Mouse (Mus musculus) embryonic facial prominence, embryonic 15.5 days (tissue): ENCODE data around the gene Camta2. TPM values are rescaled to one million over a fixed set of nuclear protein-coding genes. Genes with fewer than 3 reads are reported as not detected.

Experiments
- ATAC-seq: fragments of 200-750 bp; cut with Nextera tagmentation; 2 replicates; pipeline ENCODE4 v1.8.0; 2017; ENCODE audit warnings: low read depth, moderate TSS enrichment; ENCODE audit not compliant: insufficient number of reproducible peaks, low FRiP score, low TSS enrichment
- H3K27ac ChIP-seq: fragments of 300-500 bp; sonication (generic); replicated peaks from 2 replicates; pipeline ENCODE4 v1.5.1; 2015; ENCODE audit warnings: mild to moderate bottlenecking, inconsistent platforms
- H3K27me3 ChIP-seq: fragments of 300-500 bp; sonication (generic); 2 replicates; pipeline ENCODE4 v1.6.1; 2015; ENCODE audit warnings: inconsistent platforms
- H3K36me3 ChIP-seq: fragments of 300-500 bp; sonication (generic); 2 replicates; pipeline ENCODE4 v1.6.1; 2015; ENCODE audit warnings: mild to moderate bottlenecking, inconsistent platforms
- H3K4me1 ChIP-seq: fragments of 300-500 bp; sonication (generic); 2 replicates; pipeline ENCODE4 v1.6.1; 2015; ENCODE audit warnings: inconsistent platforms
- H3K4me2 ChIP-seq: fragments of 300-500 bp; sonication (generic); replicated peaks from 2 replicates; pipeline ENCODE4 v1.6.1; 2015; ENCODE audit warnings: mild to moderate bottlenecking, inconsistent platforms
- H3K4me3 ChIP-seq: fragments of 300-500 bp; sonication (generic); replicated peaks from 2 replicates; pipeline ENCODE4 v1.5.1; 2015; ENCODE audit warnings: mild to moderate bottlenecking, inconsistent platforms
- H3K9ac ChIP-seq: fragments of 300-500 bp; sonication (generic); 2 replicates; pipeline ENCODE4 v1.6.1; 2015; ENCODE audit warnings: inconsistent platforms
- H3K9me3 ChIP-seq: fragments of 300-500 bp; sonication (generic); replicated peaks from 2 replicates; pipeline ENCODE4 v1.6.1; 2016; ENCODE audit warnings: inconsistent platforms
- WGBS: fragments of 180-500 bp; shearing (Covaris S2); methylation state at CpG from one replicate; pipeline ENCODE4 v1.1.7; 2015; 5-methylcytosine and 5-hydroxymethylcytosine counted together
- polyA plus RNA-seq: library from polyadenylated mRNA; unstranded; fragments of >200 nt; fragmentation: Nextera tagmentation; extraction: Ambion mirVana; gene quantifications from 2 replicates; pipeline ENCODE4 v1.2.1, GENCODE M21; 2015

The Camta2 gene
- polyA plus RNA-seq, 1 experiment from 2014 or later = 17.5 TPM

DNA sequence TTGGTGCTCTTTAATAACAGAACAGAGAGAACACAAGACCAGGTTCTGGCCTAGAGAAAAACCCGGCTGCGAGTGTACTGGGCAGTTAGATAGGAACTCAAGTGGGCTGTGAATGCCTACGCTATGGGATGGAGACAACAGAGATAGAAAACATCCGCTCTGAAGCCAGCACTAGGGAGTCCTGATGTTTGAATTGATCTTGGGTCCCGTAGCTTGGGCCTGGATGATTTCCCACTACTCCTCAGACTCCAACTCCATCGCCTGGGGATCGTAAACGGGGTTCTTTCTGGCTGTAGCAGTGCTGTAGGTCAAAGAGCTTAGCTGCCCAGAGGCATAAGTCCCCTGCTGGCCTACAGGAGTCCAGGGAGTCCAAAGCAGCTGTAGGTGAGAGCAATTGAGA, 467 bp upstream of the Camta2 start:
- Histone ChIP-seq H3K4me2 (peak overlapping the region; percentile 80), H3K9me3 (no peaks in the 10 kb centered on the region), H3K27ac (peak overlapping the region; percentile 91), H3K27me3 (no peaks in the 10 kb centered on the region), H3K4me1 (peaks cover 26% of the 10 kb centered on the region), H3K9ac (peak overlapping the region; percentile 59), H3K36me3 (peaks cover 23% of the 10 kb centered on the region), H3K4me3 (peak overlapping the region; percentile 89)
- ATAC-seq = no peak
- WGBS = 12% methylated on average over 8 of the region's 8 CpGs

- H3K4me3 ChIP-seq = peak overlapping the region; percentile 89
- WGBS = 2% methylated on average over 16 of the region's 16 CpGs
- peak overlapping the region; percentile 59 for H3K9ac ChIP-seq
- H3K4me2 ChIP-seq = peak overlapping the region; percentile 80
- H3K27me3 ChIP-seq = no peaks in the 10 kb centered on the region
- H3K4me1 ChIP-seq = peaks cover 29% of the 10 kb centered on the region
- peaks cover 36% of the 10 kb centered on the region for H3K36me3 ChIP-seq
- H3K9me3 ChIP-seq = no peaks in the 10 kb centered on the region
- H3K27ac ChIP-seq = peak overlapping the region; percentile 91
- ATAC-seq = peak; percentile 35; the same call in 1 of the 2 replicates
Measured at GRCm38 (mm10) chr11:70686901-70687566, 871 bp downstream of the Camta2 start.

DNA sequence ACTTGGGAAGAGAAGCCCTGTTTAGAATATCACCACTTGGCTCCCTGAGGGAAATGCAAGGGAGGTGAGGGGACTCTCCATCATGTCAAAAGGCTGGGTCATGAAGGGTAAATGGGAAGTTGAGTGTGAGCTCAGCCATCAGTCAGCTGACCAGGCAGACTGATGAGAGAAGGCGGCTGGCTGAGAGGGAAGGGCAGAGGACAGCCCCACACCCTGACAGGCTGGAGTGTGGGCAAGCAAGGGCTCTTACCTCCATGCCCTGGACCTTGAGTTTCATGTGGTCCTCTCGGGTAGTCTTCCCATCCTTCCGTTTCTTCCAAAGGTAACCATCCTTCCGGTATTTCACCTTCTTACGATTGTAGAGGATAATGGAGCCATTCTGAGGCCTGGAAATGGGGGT, 4.3 kb downstream of the Camta2 start:
- Histone ChIP-seq H3K9ac (no peak overlapping the region), H3K9me3 (no peaks in the 10 kb centered on the region), H3K27ac (no peak overlapping the region), H3K36me3 (peaks cover 58% of the 10 kb centered on the region), H3K4me2 (no peak overlapping the region), H3K4me1 (peaks cover 24% of the 10 kb centered on the region), H3K4me3 (no peak overlapping the region), H3K27me3 (no peaks in the 10 kb centered on the region)
- WGBS = 86% methylated on average over 5 of the region's 5 CpGs
- no peak for ATAC-seq

DNA sequence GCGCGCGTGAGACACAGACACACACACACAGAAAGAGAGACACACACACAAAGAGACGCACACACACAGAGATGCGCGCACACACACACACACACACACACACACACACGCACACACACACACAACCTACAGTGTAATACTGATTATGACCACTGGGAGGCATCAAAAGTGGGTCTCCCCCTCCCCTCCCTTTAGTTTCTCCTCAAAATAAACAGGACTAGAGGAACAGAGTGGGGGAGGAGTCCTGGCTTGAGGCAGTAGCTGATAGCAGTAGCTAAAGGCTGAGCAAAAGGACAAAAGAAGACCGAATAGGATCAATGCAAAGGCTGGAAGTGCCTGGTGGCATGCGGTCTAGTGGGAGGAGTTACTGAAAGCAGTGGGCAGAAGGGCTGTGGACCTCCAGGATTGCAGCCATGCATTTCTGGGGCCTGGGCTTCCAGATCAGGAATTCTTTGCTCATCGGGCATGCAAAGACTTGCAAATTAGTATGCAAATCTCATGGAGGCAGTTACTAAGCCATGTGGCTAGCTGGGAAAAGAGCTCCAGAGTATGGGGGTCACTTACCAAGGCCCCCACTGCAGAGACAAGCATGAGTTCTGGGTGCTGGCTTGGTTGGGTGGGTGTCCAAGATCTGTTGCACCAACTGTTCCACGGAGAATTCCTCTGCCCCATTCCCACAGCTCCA, 5.9 kb downstream of the Camta2 start:
- no peak overlapping the region for H3K9ac ChIP-seq
- no peak for ATAC-seq
- no peak overlapping the region for H3K4me2 ChIP-seq
- H3K27ac ChIP-seq = no peak overlapping the region
- no peaks in the 10 kb centered on the region for H3K27me3 ChIP-seq
- WGBS = 19% methylated on average over 9 of the region's 11 CpGs
- peaks cover 14% of the 10 kb centered on the region for H3K4me1 ChIP-seq
- H3K36me3 ChIP-seq = peaks cover 65% of the 10 kb centered on the region
- H3K9me3 ChIP-seq = no peaks in the 10 kb centered on the region
- no peak overlapping the region for H3K4me3 ChIP-seq

GRCm38 (mm10) chr11:70681170-70681569, 6.7 kb downstream of the Camta2 start:
- no peak overlapping the region for H3K27ac ChIP-seq
- H3K4me3 ChIP-seq = no peak overlapping the region
- H3K4me1 ChIP-seq = peaks cover 5% of the 10 kb centered on the region; the same call in 1 of the 2 replicates
- H3K4me2 ChIP-seq = no peak overlapping the region
- no peak overlapping the region for H3K9ac ChIP-seq
- H3K36me3 ChIP-seq = peaks cover 69% of the 10 kb centered on the region
- H3K9me3 ChIP-seq = no peaks in the 10 kb centered on the region
- H3K27me3 ChIP-seq = no peaks in the 10 kb centered on the region
- WGBS = 65% methylated on average over 12 of the region's 12 CpGs
- no peak for ATAC-seq

DNA sequence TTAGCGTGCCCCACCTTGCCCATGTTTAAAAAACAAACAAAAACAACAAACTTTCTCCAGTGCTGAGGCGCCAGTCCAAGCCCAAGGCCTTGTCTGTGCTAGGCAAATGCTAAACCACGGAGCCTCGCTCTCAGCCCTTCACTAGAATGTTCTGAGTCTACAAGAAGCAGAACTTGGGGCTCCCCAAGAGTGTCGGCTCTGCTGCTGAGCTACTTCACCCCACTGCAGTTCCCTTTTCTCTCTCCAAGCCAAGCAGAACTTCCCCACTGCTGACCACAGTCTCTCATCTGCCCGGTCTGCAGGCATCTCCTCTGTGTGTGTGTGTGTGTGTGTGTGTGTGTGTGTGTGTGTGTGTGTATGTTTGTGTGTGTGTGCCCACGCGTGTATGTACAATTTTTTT, 8.0 kb downstream of the Camta2 start:
- H3K4me3 ChIP-seq = no peak overlapping the region
- H3K9ac ChIP-seq = no peak overlapping the region
- no peak overlapping the region for H3K27ac ChIP-seq
- no peaks in the 10 kb centered on the region for H3K27me3 ChIP-seq
- H3K36me3 ChIP-seq = peaks cover 70% of the 10 kb centered on the region
- ATAC-seq = no peak
- no peaks in the 10 kb centered on the region for H3K9me3 ChIP-seq
- peaks cover 5% of the 10 kb centered on the region; the same call in 1 of the 2 replicates for H3K4me1 ChIP-seq
- 91% methylated on average over 6 of the region's 8 CpGs for WGBS
- H3K4me2 ChIP-seq = no peak overlapping the region

- WGBS = 92% methylated on average over 8 of the region's 8 CpGs
- Histone ChIP-seq H3K4me2 (no peak overlapping the region), H3K4me3 (no peak overlapping the region), H3K27ac (no peak overlapping the region), H3K27me3 (no peaks in the 10 kb centered on the region), H3K36me3 (peaks cover 68% of the 10 kb centered on the region), H3K9ac (no peak overlapping the region), H3K9me3 (no peaks in the 10 kb centered on the region), H3K4me1 (peaks cover 5% of the 10 kb centered on the region; the same call in 1 of the 2 replicates)
- no peak for ATAC-seq
Measured at GRCm38 (mm10) chr11:70679361-70679760, 8.5 kb downstream of the Camta2 start.

DNA sequence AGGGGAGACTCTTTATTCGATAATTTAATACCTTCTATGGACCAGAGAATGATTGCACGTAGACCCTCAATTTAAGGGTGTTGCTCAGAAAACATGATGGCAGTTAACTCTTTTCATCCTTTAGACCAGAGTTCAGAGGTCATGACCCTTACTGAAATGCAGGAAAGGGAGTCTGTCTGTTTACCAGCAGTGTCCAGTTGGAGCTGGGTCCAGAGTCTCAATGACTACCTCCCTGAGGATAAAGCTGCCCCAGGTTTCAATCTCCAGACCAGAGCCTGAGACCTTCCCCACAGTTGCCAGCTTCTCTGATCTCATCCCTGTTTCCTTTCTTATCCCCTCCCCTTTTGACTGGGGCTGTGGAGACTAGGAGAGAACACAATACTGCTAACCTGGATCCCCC, 9.3 kb downstream of the Camta2 start:
- H3K4me3 ChIP-seq = no peak overlapping the region
- no peak for ATAC-seq
- H3K9ac ChIP-seq = no peak overlapping the region
- H3K36me3 ChIP-seq = peaks cover 68% of the 10 kb centered on the region
- 59% methylated on average over 2 of the region's 2 CpGs for WGBS
- peaks cover 5% of the 10 kb centered on the region; the same call in 1 of the 2 replicates for H3K4me1 ChIP-seq
- no peaks in the 10 kb centered on the region for H3K27me3 ChIP-seq
- H3K4me2 ChIP-seq = no peak overlapping the region
- no peak overlapping the region for H3K27ac ChIP-seq
- H3K9me3 ChIP-seq = no peaks in the 10 kb centered on the region

GRCm38 (mm10) chr11:70678092-70678491, 9.8 kb downstream of the Camta2 start:
- ATAC-seq = no peak
- Histone ChIP-seq H3K9me3 (no peaks in the 10 kb centered on the region), H3K36me3 (peaks cover 65% of the 10 kb centered on the region), H3K27me3 (no peaks in the 10 kb centered on the region), H3K4me3 (no peak overlapping the region), H3K4me2 (no peak overlapping the region), H3K9ac (no peak overlapping the region), H3K27ac (no peak overlapping the region), H3K4me1 (peaks cover 5% of the 10 kb centered on the region; the same call in 1 of the 2 replicates)
- 73% methylated on average over 9 of the region's 9 CpGs for WGBS

DNA sequence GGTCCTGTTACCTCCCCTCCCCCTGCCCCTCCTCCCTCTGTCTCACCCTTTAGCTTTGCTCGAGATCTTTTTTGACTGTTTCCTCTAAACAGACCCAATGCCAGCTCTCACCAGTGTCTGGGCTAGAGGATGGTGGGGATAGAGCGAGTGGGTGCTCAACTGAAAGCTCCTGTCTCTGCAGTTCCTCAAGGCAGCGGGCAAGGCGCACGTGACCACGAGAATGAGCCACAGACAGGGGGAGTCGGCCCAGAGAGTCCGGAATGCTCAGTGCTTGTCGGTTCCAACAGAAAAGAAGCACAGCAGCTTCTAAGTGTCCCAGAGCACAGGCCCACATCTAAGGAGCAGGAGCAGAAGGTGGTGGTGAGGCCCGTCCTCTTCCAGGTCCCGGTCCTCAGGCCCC, 13.4 kb downstream of the Camta2 start:
- Histone ChIP-seq H3K9ac (no peak overlapping the region), H3K4me3 (no peak overlapping the region), H3K4me1 (peaks cover 18% of the 10 kb centered on the region), H3K36me3 (peaks cover 55% of the 10 kb centered on the region), H3K27ac (no peak overlapping the region), H3K27me3 (no peaks in the 10 kb centered on the region), H3K9me3 (no peaks in the 10 kb centered on the region), H3K4me2 (no peak overlapping the region)
- ATAC-seq = no peak
- WGBS = 62% methylated on average over 11 of the region's 11 CpGs

- ATAC-seq = no peak
- Histone ChIP-seq H3K4me1 (peaks cover 18% of the 10 kb centered on the region), H3K9me3 (no peaks in the 10 kb centered on the region), H3K4me3 (no peak overlapping the region), H3K27me3 (no peaks in the 10 kb centered on the region), H3K27ac (no peak overlapping the region), H3K9ac (no peak overlapping the region), H3K4me2 (no peak overlapping the region), H3K36me3 (peaks cover 50% of the 10 kb centered on the region)
- 79% methylated on average over 6 of the region's 6 CpGs for WGBS
Measured at GRCm38 (mm10) chr11:70674014-70674413, 13.9 kb downstream of the Camta2 start.
